Mouse (Mus musculus): ENCODE data around the gene Epb41.

DNA sequence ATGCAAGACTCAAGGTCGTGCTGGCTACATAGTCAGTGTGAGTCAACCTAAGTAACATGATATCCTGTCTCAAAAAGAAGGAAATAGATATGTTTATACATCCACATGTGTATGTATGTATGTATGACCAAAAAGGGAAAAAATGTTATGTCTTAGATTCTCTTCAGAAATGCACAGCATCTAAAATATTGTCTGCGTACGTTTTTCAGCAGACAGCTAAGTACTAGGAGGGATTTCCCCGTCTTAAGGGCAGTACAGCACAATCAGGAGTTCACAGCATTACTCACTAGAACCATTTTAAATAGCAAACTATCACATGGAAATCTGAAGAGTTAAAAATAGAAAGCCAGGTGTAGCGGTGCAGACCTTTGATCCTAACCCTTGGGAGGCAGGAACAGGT lies 38.0 kb downstream of the Epb41 start:
- TF ChIP-seq MAX (IDR thresholded peaks at IDR 0.05) (no peak), CTCF (IDR thresholded peaks at IDR 0.05; ENCODE audit: control insufficient read depth, insufficient read depth, insufficient read length) (no peak), CEBPB (IDR thresholded peaks at IDR 0.05; ENCODE audit: low read depth) (no peak), USF1 (IDR thresholded peaks at IDR 0.05; ENCODE audit: low read depth) (no peak), MYOG (IDR thresholded peaks at IDR 0.05; ENCODE audit: control insufficient read depth, extremely low read depth, insufficient read length) (no peak), MYOD1 (IDR thresholded peaks at IDR 0.05; ENCODE audit: control insufficient read depth, insufficient read length, low read depth) (no peak)

Data from C2C12 (cell line).